Comparison of ENCODE assay signal across 10 mouse cellular contexts in the genomic region with DNA sequence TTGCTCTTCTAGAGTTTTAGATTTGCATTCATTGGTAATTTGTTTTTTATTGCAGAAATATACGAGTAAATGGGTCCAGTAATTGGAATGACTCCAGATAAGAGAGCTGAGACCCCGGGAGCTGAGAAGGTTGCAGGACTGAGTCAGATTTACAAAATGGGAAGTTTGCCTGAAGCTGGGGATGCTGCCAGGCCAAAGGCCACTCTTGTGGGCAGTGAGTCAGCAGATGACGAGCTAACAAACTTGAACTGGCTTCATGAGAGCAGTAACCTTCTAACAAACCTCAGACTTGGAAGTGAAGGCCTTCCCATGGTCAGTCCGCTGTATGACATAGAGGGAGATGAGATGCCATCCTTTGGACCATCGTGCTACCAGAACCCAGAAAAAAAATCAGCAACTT. TPM values are rescaled to one million over a fixed set of nuclear protein-coding genes. Genes with fewer than 3 reads are reported as not detected.
DNase-seq lines count a peak whose midpoint lies in the region; ATAC-seq and TF ChIP-seq lines count a peak whose summit lies in the region.
"Had no signal": no experiment of that assay in that cellular context is flagged by ENCODE, and none has a peak within 500 bp of the region (broad histone marks: within the 10 kb centered on the region; RNA-seq: fewer than 3 reads in every experiment).

No protein-coding gene starts in this region.

- WGBS in kidney, embryonic 16.5 days = 71% methylated on average over 5 of the region's 5 CpGs
- WGBS in kidney, postnatal 0 days = 61% methylated on average over 5 of the region's 5 CpGs
- WGBS in hindbrain, embryonic 10.5 days = 91% methylated on average over 5 of the region's 5 CpGs
- WGBS in intestine, embryonic 16.5 days = 71% methylated on average over 5 of the region's 5 CpGs

- ATAC-seq in kidney, embryonic 16.5 days (ENCODE audit: low FRiP score, low TSS enrichment) = no peak
- no peak for ATAC-seq in kidney, postnatal 0 days (replicated peaks; ENCODE audit: low FRiP score, low read depth)
- ATAC-seq in intestine, embryonic 16.5 days = no peak

- TF ChIP-seq CTCF in kidney, postnatal 0 days (IDR thresholded peaks at IDR 0.05; ENCODE audit: low read depth) = no peak

- no peaks in the 10 kb centered on the region for H3K27me3 ChIP-seq in kidney, embryonic 16.5 days (ENCODE audit: insufficient read depth, low read length)
- H3K27me3 ChIP-seq in kidney, postnatal 0 days (ENCODE audit: insufficient read depth, low read length) = no peaks in the 10 kb centered on the region
- H3K27me3 ChIP-seq in hindbrain, embryonic 10.5 days (ENCODE audit: insufficient read depth, poor library complexity, severe bottlenecking) = no peaks in the 10 kb centered on the region
- H3K27me3 ChIP-seq in intestine, embryonic 16.5 days (replicated peaks; ENCODE audit: control insufficient read depth, insufficient read depth, low read length) = no peaks in the 10 kb centered on the region
- H3K27me3 ChIP-seq: limb, embryonic 15.5 days had no signal

- no peak overlapping the region for H3K4me3 ChIP-seq in kidney, embryonic 16.5 days (ENCODE audit: low read length)
- no peak overlapping the region for H3K4me3 ChIP-seq in kidney, postnatal 0 days (replicated peaks; ENCODE audit: low read depth, low read length)
- H3K4me3 ChIP-seq in hindbrain, embryonic 10.5 days = no peak overlapping the region
- no peak overlapping the region for H3K4me3 ChIP-seq in intestine, embryonic 16.5 days (ENCODE audit: low read length)
- H3K4me3 ChIP-seq: erythroblast, embryonic 14.5 days; limb, embryonic 15.5 days had no signal

- H3K27ac ChIP-seq in kidney, embryonic 16.5 days (ENCODE audit: low read length) = no peak overlapping the region
- H3K27ac ChIP-seq in kidney, postnatal 0 days = no peak overlapping the region
- H3K27ac ChIP-seq in hindbrain, embryonic 10.5 days = no peak overlapping the region
- no peak overlapping the region for H3K27ac ChIP-seq in intestine, embryonic 16.5 days (ENCODE audit: low read length)
- H3K27ac ChIP-seq: limb, embryonic 15.5 days had no signal

- peak; percentile 77 for DNase-seq in kidney, adult 18-20 months
- DNase-seq in cerebellum, postnatal 10 days = peak; percentile 39 to 50
- peak; percentile 10 for DNase-seq in kidney, postnatal 0 days (ENCODE audit: low spot score)
- peak; percentile 62 to 63 for DNase-seq in monocyte, adult 2 months (ENCODE audit: low read depth in 1 of 2, low spot score in 2 of 2)
- DNase-seq in hindbrain, embryonic 10.5 days (ENCODE audit: low spot score) = no peak
- no peak for DNase-seq in spleen, adult 18-20 months

- H3K4me2 ChIP-seq in kidney, embryonic 16.5 days (replicated peaks; ENCODE audit: low read depth, low read length) = no peak overlapping the region
- H3K4me2 ChIP-seq in kidney, postnatal 0 days (ENCODE audit: low read length) = no peak overlapping the region
- H3K4me2 ChIP-seq in intestine, embryonic 16.5 days (ENCODE audit: low read depth, low read length) = no peak overlapping the region
- H3K4me2 ChIP-seq: limb, embryonic 15.5 days had no signal

- H3K9ac ChIP-seq in kidney, embryonic 16.5 days (replicated peaks; ENCODE audit: low read length) = no peak overlapping the region
- no peak overlapping the region for H3K9ac ChIP-seq in kidney, postnatal 0 days (ENCODE audit: low read depth, low read length)
- no peak overlapping the region for H3K9ac ChIP-seq in intestine, embryonic 16.5 days (ENCODE audit: low read depth, low read length)
- H3K9ac ChIP-seq: limb, embryonic 15.5 days had no signal

- no peaks in the 10 kb centered on the region for H3K9me3 ChIP-seq in kidney, embryonic 16.5 days (ENCODE audit: low read length)
- H3K9me3 ChIP-seq in kidney, postnatal 0 days (replicated peaks; ENCODE audit: low read length) = no peaks in the 10 kb centered on the region
- no peaks in the 10 kb centered on the region for H3K9me3 ChIP-seq in hindbrain, embryonic 10.5 days
- H3K9me3 ChIP-seq in intestine, embryonic 16.5 days (ENCODE audit: control insufficient read depth, low read length) = no peaks in the 10 kb centered on the region
- H3K9me3 ChIP-seq: limb, embryonic 15.5 days had no signal

- H3K4me1 ChIP-seq in kidney, embryonic 16.5 days (ENCODE audit: insufficient read depth, low read length) = no peaks in the 10 kb centered on the region
- no peaks in the 10 kb centered on the region for H3K4me1 ChIP-seq in kidney, postnatal 0 days (replicated peaks; ENCODE audit: insufficient read depth, low read length)
- H3K4me1 ChIP-seq in hindbrain, embryonic 10.5 days (replicated peaks) = no peaks in the 10 kb centered on the region
- H3K4me1 ChIP-seq in intestine, embryonic 16.5 days (ENCODE audit: control insufficient read depth, insufficient read depth, low read length) = no peaks in the 10 kb centered on the region; the same call in 1 of the 2 replicates

- peaks cover 8% of the 10 kb centered on the region; the same call in 1 of the 2 replicates for H3K36me3 ChIP-seq in kidney, embryonic 16.5 days (ENCODE audit: insufficient read depth, low read length)
- no peaks in the 10 kb centered on the region for H3K36me3 ChIP-seq in kidney, postnatal 0 days (ENCODE audit: insufficient read depth, low read length)
- peaks cover 42% of the 10 kb centered on the region for H3K36me3 ChIP-seq in hindbrain, embryonic 10.5 days
- no peaks in the 10 kb centered on the region; the same call in 1 of the 2 replicates for H3K36me3 ChIP-seq in intestine, embryonic 16.5 days (ENCODE audit: control insufficient read depth, insufficient read depth, low read length)

RNA-seq across cellular contexts. Expression of gene Foxn2, which starts 22.1 kb away (rescaled TPM):
- 14.0 and 15.7 TPM in 2 replicates for polyA plus RNA-seq in kidney, embryonic 16.5 days (2015; fragmentation: Nextera tagmentation; extraction: Ambion mirVana)
- 9.8 and 9.9 TPM in 2 replicates for polyA plus RNA-seq in kidney, postnatal 0 days (2015; fragmentation: Nextera tagmentation; extraction: Ambion mirVana)
- 10.3 and 14.9 TPM in 2 replicates for polyA plus RNA-seq in hindbrain, embryonic 10.5 days (2016; fragmentation: Nextera tagmentation; extraction: Ambion mirVana)
- polyA plus RNA-seq in intestine, embryonic 16.5 days (2015; fragmentation: Nextera tagmentation; extraction: Ambion mirVana) = 14.6 and 15.4 TPM in 2 replicates

Comparison
In these comparisons a context has a peak if more than half of its experiments do, and no peak if none do; other contexts are left out.
1. DNase-seq: peak in kidney, adult 18-20 months (single experiment), cerebellum, postnatal 10 days (2 of 2), kidney, postnatal 0 days (single experiment) and monocyte, adult 2 months (2 of 2); none in hindbrain, embryonic 10.5 days (single experiment) and spleen, adult 18-20 months (0 of 2).